Mouse (Mus musculus): ENCODE results near the gene Tceanc2.

The Tceanc2 gene

GRCm38 (mm10) chr4:107178830-107179490 lies at the start of gene Tceanc2:
TSS of gene Tceanc2 (minus strand) at chr4:107179116.
- DNase-seq (ENCODE audit: low read depth, low spot score) = peak; percentile 78

DNA sequence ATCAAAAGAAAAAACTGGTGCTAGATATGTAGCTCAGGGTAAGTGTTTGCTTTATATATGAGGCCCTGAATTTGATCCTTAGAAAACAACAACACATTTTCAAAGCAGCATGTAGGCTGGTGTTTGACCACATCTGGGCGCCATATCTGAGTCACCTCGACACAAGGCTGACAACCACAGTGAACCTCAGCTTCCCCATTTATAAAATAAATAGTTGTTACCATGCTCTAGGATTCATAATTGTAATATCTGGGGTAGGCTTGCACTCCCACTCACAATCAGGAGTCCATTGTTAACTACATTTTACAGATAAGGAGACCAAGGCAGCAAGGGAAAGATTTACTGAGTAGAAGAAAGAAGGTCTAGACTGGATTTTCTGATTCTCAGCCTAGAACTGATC lies 47.4 kb upstream of the Tceanc2 start:
- DNase-seq (ENCODE audit: low read depth, low spot score) = peak; percentile 26

DNA sequence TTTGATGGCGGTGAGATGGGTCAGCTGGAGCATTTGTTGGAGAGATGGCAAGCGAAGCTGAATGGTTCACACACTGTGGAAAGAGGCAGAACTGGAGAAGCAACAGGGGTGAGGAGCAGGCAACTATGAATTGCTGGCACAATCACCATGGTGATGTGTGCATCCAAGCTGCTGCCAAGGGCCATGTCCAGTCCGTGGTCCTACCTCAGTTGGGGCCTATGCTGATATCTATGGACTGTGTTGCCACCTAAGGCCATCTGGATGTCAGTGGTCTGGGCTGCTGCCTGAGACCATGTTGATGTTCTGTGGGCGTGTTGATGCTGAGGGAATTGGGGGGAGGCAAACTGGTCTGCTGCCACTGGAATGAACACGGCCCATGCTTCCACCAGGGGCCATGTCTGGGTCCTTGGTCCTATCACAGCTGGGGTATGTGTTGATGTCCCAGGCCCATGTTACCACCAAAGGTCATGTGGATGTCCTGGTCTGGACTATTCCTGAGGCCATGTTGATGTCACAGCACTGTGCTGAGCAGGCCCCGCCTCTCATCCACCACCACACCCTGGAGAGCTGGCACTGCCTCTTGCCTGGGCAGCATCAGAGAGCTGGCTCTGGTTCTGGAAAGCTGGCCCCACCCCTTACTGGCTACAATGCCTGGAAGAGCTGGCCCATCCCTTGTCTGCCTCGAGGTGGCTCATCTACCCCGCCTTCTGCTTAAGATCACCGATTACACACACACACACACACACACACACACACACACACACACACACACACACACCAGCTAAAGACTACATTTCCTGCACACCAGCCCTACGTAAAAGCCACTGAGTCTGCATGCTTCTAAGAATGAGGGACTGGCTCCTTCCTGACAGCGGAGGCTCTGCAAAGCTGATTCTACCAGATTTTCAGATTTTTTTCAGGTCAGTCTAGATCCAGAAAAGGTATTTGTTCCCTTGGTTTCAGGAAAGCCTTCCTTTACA lies 44.6 kb upstream of the Tceanc2 start:
- peak; percentile 86 for DNase-seq (ENCODE audit: low read depth, low spot score)

DNA sequence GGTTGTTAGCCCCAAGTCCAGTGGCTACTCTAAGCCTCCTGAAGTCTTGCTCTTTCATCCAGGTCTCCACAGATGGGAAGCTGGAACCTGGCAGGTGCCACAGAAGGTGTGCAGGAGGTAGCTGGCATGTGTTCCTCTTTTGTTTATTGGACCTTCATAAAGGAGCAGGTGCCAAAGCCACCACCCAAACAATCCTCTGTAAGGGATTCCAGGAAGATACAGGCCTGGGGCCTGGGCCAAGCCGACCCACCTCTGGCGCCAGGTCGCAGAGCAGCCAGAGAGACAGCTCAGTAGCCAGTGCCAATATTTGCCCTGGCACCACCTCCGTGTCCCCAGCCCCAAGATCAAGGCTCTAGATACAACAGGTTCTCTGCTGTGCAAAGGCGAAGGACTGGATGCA lies 42.6 kb upstream of the Tceanc2 start:
- DNase-seq (ENCODE audit: low read depth, low spot score) = no peak

DNA sequence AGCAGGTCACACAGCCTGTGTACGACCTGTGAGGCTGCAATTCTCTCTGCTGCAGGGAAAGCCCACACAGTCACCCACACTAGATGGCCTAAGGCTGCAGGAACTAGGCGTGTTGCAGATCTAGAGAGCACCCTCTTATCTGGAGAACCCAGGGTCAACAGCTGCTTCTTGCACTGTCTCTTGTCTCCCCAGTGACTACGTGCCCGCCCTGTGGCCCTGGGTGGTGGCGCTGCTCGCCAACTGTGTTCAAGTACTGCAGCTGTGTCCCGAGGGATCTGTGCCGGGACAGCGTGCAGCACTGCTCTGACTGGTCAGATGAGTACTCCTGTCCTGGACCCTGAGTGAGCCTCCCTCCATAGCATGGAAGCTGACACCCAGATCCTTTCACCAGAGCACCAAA lies 38.7 kb upstream of the Tceanc2 start:
- no peak for DNase-seq (ENCODE audit: low read depth, low spot score)

GRCm38 (mm10) chr4:107213279-107214011 lies 34.5 kb upstream of the Tceanc2 start:
- DNase-seq (ENCODE audit: low read depth, low spot score) = no peak

DNA sequence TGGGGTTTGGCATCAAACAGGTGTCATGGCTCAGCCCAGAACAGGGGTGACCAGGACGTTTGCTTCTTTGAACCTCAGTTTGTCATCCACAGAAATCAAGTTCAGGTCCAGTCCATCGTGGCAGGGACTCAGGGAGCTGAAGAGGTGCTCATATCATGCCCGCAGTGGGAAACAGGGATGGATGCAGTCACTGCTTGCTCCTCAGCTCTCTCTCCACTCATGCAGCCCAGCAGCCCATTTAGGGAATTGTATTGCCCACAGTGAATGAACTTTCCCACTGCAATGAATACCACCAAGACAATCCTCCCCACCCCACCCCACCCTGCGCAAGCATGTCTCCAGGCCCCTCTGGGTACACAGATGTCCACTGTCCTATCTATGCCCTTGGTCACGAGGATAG lies 33.0 kb upstream of the Tceanc2 start:
- DNase-seq (ENCODE audit: low read depth, low spot score) = no peak

GRCm38 (mm10) chr4:107211465-107211864 lies 32.5 kb upstream of the Tceanc2 start:
- DNase-seq (ENCODE audit: low read depth, low spot score) = no peak

GRCm38 (mm10) chr4:107210483-107211097 lies 31.7 kb upstream of the Tceanc2 start:
- DNase-seq (ENCODE audit: low read depth, low spot score) = no peak

GRCm38 (mm10) chr4:107208880-107209279 lies 30.0 kb upstream of the Tceanc2 start, which contains the start of gene Ldlrad1:
TSS of gene Ldlrad1 (plus strand) at chr4:107209180.
- DNase-seq (ENCODE audit: low read depth, low spot score) = no peak

DNA sequence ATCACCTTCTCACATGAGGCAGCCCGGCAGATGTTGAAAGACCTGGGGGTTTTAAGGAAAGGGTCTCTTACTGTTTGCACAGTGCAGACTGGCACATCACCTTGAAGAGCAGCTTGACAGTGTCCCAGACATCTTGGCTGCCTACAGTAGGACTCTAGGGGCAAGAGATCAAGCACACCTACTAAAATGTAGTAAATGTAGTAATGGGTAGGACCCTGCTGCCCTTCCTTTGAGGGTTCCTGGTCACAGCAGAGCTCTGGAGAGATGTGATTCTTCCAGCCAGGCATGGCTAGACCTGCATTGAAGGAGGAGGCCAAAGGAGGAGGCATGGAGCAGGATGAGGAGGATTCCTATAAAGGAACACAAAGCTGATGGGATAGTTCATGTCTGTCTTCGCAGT lies 28.1 kb upstream of the Tceanc2 start:
- DNase-seq (ENCODE audit: low read depth, low spot score) = no peak

GRCm38 (mm10) chr4:107203001-107203400 lies 24.1 kb upstream of the Tceanc2 start:
- no peak for DNase-seq (ENCODE audit: low read depth, low spot score)

GRCm38 (mm10) chr4:107201779-107202178 lies 22.9 kb upstream of the Tceanc2 start:
- DNase-seq (ENCODE audit: low read depth, low spot score) = no peak

DNA sequence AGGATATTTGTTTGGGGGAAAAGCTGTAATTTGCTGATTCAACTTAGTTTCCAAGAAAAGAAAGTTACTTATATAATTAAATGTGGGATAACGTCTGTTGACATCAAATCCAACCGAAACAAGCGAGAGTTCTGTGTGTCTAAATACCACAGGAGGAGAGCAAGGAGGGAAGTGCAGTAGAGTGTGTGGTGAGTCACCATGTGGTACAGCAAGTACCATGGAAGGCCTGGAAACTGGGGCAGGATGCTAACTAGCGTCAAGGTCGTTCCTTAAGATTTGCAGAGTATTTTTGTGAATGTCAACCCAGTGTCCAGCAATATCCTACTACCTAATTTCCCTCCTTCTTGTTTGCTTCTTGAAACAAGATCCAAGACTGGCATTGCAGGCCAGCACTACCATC lies 19.2 kb upstream of the Tceanc2 start:
- DNase-seq (ENCODE audit: low read depth, low spot score) = no peak

DNA sequence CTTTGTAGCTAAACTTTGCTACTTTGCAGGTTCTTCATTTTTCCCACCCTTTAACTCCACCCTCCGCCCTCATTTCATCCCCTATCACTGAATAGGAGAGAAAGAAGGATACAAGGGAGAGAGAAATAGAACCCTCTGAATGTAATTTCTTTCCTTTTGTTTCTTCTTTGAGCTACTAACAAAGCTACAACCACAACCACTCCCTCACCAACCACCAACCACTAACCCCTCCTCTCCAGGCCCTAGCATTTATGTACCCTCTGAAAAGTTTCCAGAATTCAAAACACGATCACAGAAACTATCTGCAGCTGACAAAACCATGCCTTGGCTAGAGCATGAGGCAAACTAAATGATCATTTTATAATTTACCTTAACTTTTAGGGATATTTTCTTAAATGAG lies 17.5 kb upstream of the Tceanc2 start:
- DNase-seq (ENCODE audit: low read depth, low spot score) = no peak

DNA sequence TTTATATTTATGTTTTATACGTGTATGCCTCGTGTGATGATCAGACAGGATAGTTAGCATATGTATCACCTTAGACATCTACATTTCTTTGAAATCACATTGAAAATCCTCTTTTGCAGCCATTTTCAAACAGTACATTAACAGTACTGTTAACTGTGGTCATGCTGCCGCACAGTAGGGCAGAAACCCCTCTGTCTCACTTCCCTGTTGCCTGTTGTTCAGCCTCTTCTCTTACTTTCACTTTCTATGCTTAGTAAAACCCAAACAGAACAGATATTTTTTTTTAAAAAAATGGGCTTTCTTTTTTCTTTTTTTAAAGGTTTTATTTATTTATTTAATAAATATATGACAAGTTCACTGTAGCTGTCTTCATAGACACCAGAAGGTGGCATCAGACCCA lies 14.9 kb upstream of the Tceanc2 start:
- no peak for DNase-seq (ENCODE audit: low read depth, low spot score)

DNA sequence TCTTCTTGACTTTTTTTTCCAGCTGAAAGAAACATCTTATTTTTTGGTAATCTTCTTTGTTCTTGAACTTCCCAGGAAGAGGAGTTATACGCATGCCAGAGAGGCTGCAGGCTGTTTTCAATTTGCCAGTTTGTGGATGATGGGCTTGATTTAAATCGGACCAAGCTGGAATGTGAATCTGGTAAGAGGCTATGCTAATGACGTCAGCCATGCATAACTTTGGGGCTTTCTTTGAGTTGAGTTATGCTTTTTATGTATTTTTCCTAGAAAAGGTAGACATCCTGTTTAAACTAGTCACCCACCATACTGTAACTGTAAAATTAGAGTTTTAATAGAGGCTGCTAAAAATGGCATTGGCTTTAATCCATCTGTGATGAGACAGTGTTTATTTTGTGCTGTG lies 6.8 kb upstream of the Tceanc2 start:
- DNase-seq (ENCODE audit: low read depth, low spot score) = peak; percentile 63

GRCm38 (mm10) chr4:107183203-107183602 lies 4.3 kb upstream of the Tceanc2 start:
- no peak for DNase-seq (ENCODE audit: low read depth, low spot score)

DNA sequence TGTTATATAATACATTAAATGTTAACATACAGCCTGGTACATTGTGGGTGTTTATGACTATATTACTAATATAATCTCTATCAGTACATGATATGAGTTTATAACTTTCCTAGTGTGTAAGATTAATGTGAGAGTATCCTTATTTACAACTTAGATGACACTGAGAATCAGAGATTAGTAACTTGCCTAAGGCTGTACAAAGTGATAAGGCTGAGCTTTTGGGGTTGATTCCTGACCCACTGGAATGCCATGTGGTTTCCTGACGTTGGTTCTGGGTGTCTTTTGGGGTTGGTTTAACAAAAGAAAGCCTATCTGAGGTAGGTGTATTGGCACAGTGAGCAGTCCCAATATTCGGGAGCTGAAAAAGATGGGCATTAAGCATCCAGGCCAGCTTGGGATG lies 3.9 kb upstream of the Tceanc2 start:
- DNase-seq (ENCODE audit: low read depth, low spot score) = peak; percentile 64

GRCm38 (mm10) chr4:107181866-107182265 lies 3.0 kb upstream of the Tceanc2 start:
- peak; percentile 29 for DNase-seq (ENCODE audit: low read depth, low spot score)

DNA sequence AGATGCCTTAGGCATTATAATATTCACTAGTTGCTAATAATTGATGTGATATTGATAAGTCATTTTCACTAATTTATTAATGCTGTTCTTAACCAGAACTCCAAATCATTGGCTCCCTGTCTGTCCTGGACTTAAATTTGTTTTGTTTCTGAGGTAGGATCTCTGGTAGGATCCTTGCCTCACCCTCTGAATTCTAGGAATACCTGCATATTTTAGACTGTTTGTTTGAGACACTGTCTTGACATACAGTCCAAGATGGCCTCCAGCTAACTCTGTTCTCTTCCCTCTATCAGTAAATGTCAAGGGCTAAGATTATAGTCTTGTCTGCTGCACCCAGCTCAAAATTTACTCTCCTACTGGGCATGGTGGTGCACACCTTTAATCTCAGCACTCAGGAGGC lies 1.8 kb upstream of the Tceanc2 start:
- no peak for DNase-seq (ENCODE audit: low read depth, low spot score)

DNA sequence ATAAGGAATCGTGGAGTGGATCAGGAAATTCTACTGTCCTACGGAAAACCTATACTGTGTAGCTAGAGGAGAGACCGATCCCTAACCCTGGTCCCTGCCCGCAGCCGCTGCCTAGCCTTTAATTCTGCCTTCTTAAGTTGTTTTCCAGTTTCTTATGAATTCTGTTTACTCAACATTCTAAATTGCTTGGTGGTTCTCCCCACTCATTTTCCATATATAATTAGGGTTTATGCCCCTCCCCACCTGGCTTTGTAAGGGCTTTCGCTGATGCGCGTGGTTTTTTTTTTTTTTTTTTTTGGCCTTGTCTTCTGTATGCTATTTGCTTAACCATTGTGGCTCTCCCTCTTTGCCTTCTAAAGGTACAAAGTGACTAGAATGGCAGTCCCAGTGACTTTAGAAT lies 645 bp upstream of the Tceanc2 start:
- DNase-seq (ENCODE audit: low read depth, low spot score) = peak; percentile 45
